Mouse (Mus musculus): ENCODE results near the gene Eef1akmt3. TPM values are rescaled to one million over a fixed set of nuclear protein-coding genes. Genes with fewer than 3 reads are reported as not detected.

Gene Eef1akmt3
- total RNA-seq (2014; rRNA removed), result 0.31 TPM in 1 of 2 replicates, not detected in the other
- 0.19 TPM in 2 replicates for polyA plus RNA-seq (2015; fragmentation: Nextera tagmentation; extraction: Ambion mirVana)

- peak within 1 kb of the TSS; percentile 100 for H3K4me2 ChIP-seq (ENCODE audit: low read depth, low read length)
- H3K27me3 ChIP-seq (ENCODE audit: insufficient read depth, low read length), result no peaks in the 10 kb centered on the region
- ATAC-seq (peak; percentile 52), DNase-seq (ENCODE audit: low spot score) (peak; percentile 54)
- peak within 1 kb of the TSS; percentile 82 for H3K4me3 ChIP-seq (ENCODE audit: low read length)
- peak within 1 kb of the TSS; percentile 66; the same call in 1 of the 2 replicates for H3K27ac ChIP-seq
- no peaks in the 10 kb centered on the region for H3K9me3 ChIP-seq (ENCODE audit: low read length)
- H3K4me1 ChIP-seq (ENCODE audit: insufficient read depth, low read length), result no peaks in the 10 kb centered on the region
- WGBS, result 2% methylated on average over 28 of the region's 28 CpGs
- no peaks in the 10 kb centered on the region for H3K36me3 ChIP-seq (ENCODE audit: insufficient read depth, low read length)
- peak within 1 kb of the TSS; percentile 61 for H3K9ac ChIP-seq (replicated peaks; ENCODE audit: low read length)
- TF ChIP-seq CTCF (IDR thresholded peaks at IDR 0.05; ENCODE audit: low read depth), result no peak
Observed at GRCm38 (mm10) chr10:127041274-127041766, at the start of gene Eef1akmt3, which contains the start of gene Mettl1. Eef1akmt3 (minus strand) TSS chr10:127041513. Mettl1 (plus strand) TSS chr10:127041414.

DNA sequence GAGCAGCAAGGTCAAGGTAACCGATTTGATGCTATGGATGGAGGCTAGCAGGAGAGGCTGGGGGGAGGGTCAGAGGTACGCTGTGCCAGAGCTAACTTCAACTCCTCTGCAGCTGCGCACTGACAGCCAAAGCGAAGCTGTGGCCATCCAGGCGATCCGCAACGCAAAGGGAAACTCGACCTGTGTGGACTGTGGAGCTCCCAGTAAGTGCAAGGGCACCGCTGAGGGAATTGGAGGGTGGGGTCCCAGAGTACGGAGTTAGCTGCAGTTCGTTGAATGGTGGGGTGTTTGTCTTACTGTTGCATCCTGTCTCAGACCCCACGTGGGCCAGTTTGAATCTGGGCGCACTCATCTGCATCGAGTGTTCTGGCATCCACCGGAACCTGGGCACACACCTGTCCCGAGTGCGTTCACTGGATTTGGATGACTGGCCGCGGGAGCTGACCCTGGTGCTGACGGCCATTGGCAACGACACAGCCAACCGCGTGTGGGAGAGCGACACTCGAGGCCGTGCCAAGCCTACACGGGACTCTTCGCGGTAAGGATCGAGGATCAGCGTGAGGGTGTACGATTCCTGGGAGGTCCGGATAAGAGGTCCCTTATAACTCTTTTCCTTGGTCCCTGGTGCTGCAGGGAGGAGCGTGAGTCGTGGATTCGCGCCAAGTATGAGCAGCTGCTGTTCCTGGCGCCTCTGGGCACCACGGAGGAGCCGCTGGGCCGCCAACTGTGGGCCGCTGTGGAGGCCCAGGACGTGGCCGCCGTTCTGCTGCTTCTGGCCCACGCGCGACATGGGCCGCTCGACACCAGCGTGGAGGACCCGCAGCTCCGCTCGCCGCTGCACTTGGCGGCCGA is 49.5 kb upstream of the Eef1akmt3 start:
- no peak for TF ChIP-seq CTCF (IDR thresholded peaks at IDR 0.05; ENCODE audit: low read depth)
- Histone ChIP-seq H3K27ac (peak overlapping the region; percentile 36; the same call in 1 of the 2 replicates), H3K4me3 (ENCODE audit: low read length) (peak overlapping the region; percentile 21), H3K4me1 (ENCODE audit: insufficient read depth, low read length) (peaks cover 6% of the 10 kb centered on the region), H3K9me3 (ENCODE audit: low read length) (no peaks in the 10 kb centered on the region), H3K27me3 (ENCODE audit: insufficient read depth, low read length) (no peaks in the 10 kb centered on the region), H3K36me3 (ENCODE audit: insufficient read depth, low read length) (peaks cover 10% of the 10 kb centered on the region; the same call in 1 of the 2 replicates), H3K9ac (replicated peaks; ENCODE audit: low read length) (peak overlapping the region; percentile 28; the same call in 1 of the 2 replicates), H3K4me2 (ENCODE audit: low read depth, low read length) (peak overlapping the region; percentile 49)
- WGBS, result 12% methylated on average over 57 of the region's 57 CpGs
- DNase-seq (ENCODE audit: low spot score) (peak; percentile 67), ATAC-seq (0 out of 2 replicates have a peak, but pooled peaks have one; percentile 2)

GRCm38 (mm10) chr10:127085633-127086032 is 44.3 kb upstream of the Eef1akmt3 start:
- DNase-seq (ENCODE audit: low spot score), result no peak
- Histone ChIP-seq H3K9me3 (ENCODE audit: low read length) (no peaks in the 10 kb centered on the region), H3K4me2 (ENCODE audit: low read depth, low read length) (no peak overlapping the region), H3K27ac (no peak overlapping the region), H3K27me3 (ENCODE audit: insufficient read depth, low read length) (no peaks in the 10 kb centered on the region), H3K4me1 (ENCODE audit: insufficient read depth, low read length) (peaks cover 9% of the 10 kb centered on the region), H3K36me3 (ENCODE audit: insufficient read depth, low read length) (peaks cover 23% of the 10 kb centered on the region; the same call in 1 of the 2 replicates), H3K4me3 (ENCODE audit: low read length) (no peak overlapping the region), H3K9ac (replicated peaks; ENCODE audit: low read length) (no peak overlapping the region)
- ATAC-seq, result no peak
- WGBS, result 77% methylated on average over 6 of the region's 6 CpGs
- peak; percentile 37 for TF ChIP-seq CTCF (IDR thresholded peaks at IDR 0.05; ENCODE audit: low read depth)

GRCm38 (mm10) chr10:127085052-127085451 is 43.7 kb upstream of the Eef1akmt3 start:
- Histone ChIP-seq H3K4me2 (ENCODE audit: low read depth, low read length) (no peak overlapping the region), H3K9me3 (ENCODE audit: low read length) (no peaks in the 10 kb centered on the region), H3K36me3 (ENCODE audit: insufficient read depth, low read length) (peaks cover 23% of the 10 kb centered on the region; the same call in 1 of the 2 replicates), H3K4me1 (ENCODE audit: insufficient read depth, low read length) (peaks cover 14% of the 10 kb centered on the region), H3K9ac (replicated peaks; ENCODE audit: low read length) (no peak overlapping the region), H3K27me3 (ENCODE audit: insufficient read depth, low read length) (no peaks in the 10 kb centered on the region), H3K27ac (no peak overlapping the region), H3K4me3 (ENCODE audit: low read length) (no peak overlapping the region)
- TF ChIP-seq CTCF (IDR thresholded peaks at IDR 0.05; ENCODE audit: low read depth), result no peak
- ATAC-seq (no peak), DNase-seq (ENCODE audit: low spot score) (no peak)
- WGBS, result 80% methylated on average over 9 of the region's 9 CpGs

DNA sequence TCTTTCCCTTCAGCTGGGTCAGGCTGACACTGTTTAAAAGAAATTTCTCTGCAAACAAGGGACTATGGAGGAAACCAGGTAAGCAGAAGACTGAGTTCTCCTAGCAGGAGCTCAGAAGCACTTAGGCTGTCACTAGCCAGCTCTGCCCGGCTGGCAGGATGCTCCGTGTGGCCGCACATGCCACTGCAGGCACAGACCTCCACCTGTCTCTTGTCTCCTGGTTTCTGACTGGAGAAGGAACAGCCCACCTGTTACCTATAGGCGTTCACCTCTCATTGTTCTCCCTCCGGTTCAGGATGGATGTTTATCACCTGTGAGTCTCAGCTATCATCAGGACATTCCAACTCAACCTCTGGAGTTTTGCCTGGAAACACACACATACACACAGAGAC is 42.6 kb upstream of the Eef1akmt3 start:
- Histone ChIP-seq H3K4me2 (ENCODE audit: low read depth, low read length) (no peak overlapping the region), H3K36me3 (ENCODE audit: insufficient read depth, low read length) (peaks cover 23% of the 10 kb centered on the region; the same call in 1 of the 2 replicates), H3K4me3 (ENCODE audit: low read length) (no peak overlapping the region), H3K9me3 (ENCODE audit: low read length) (no peaks in the 10 kb centered on the region), H3K27ac (no peak overlapping the region), H3K4me1 (ENCODE audit: insufficient read depth, low read length) (peaks cover 14% of the 10 kb centered on the region), H3K27me3 (ENCODE audit: insufficient read depth, low read length) (no peaks in the 10 kb centered on the region), H3K9ac (replicated peaks; ENCODE audit: low read length) (no peak overlapping the region)
- TF ChIP-seq CTCF (IDR thresholded peaks at IDR 0.05; ENCODE audit: low read depth), result peak; percentile 49
- no peak for ATAC-seq
- WGBS, result 49% methylated on average over 5 of the region's 5 CpGs
- peak; percentile 50 for DNase-seq (ENCODE audit: low spot score)

GRCm38 (mm10) chr10:127083292-127083914 is 42.1 kb upstream of the Eef1akmt3 start:
- no peak for TF ChIP-seq CTCF (IDR thresholded peaks at IDR 0.05; ENCODE audit: low read depth)
- no peak for DNase-seq (ENCODE audit: low spot score)
- peaks cover 23% of the 10 kb centered on the region; the same call in 1 of the 2 replicates for H3K36me3 ChIP-seq (ENCODE audit: insufficient read depth, low read length)
- WGBS, result 35% methylated on average over 8 of the region's 8 CpGs
- H3K27ac ChIP-seq, result no peak overlapping the region
- no peak overlapping the region for H3K4me2 ChIP-seq (ENCODE audit: low read depth, low read length)
- H3K9ac ChIP-seq (replicated peaks; ENCODE audit: low read length), result no peak overlapping the region
- no peak overlapping the region for H3K4me3 ChIP-seq (ENCODE audit: low read length)
- no peaks in the 10 kb centered on the region for H3K9me3 ChIP-seq (ENCODE audit: low read length)
- no peaks in the 10 kb centered on the region for H3K27me3 ChIP-seq (ENCODE audit: insufficient read depth, low read length)
- ATAC-seq, result no peak
- peaks cover 16% of the 10 kb centered on the region for H3K4me1 ChIP-seq (ENCODE audit: insufficient read depth, low read length)
